Mouse (Mus musculus): ENCODE results near the gene Sh3gl2. TPM values are rescaled to one million over a fixed set of nuclear protein-coding genes. Genes with fewer than 3 reads are reported as not detected.

The Sh3gl2 gene
- total and polyA plus RNA-seq, 3 experiments, result not detected

- DNase-seq (ENCODE audit: extremely low read depth), result no peak
- no peak overlapping the region for H3K9ac ChIP-seq (ENCODE audit: insufficient read depth, low read depth)
- TF ChIP-seq CHD2 (IDR thresholded peaks at IDR 0.05; ENCODE audit: low read length), result no peak
- TF ChIP-seq ZKSCAN1 (IDR thresholded peaks at IDR 0.05; ENCODE audit: borderline replicate concordance, low read depth, low read length), result no peak
- TF ChIP-seq NELFE (IDR thresholded peaks at IDR 0.05; ENCODE audit: low read depth, low read length), result no peak
- no peak for TF ChIP-seq MXI1 (IDR thresholded peaks at IDR 0.05; ENCODE audit: low read depth, low read length)
- no peak for TF ChIP-seq MAX (IDR thresholded peaks at IDR 0.05; ENCODE audit: low read length)
- no peak for TF ChIP-seq ZC3H11A (IDR thresholded peaks at IDR 0.05; ENCODE audit: low read depth, low read length)
- TF ChIP-seq PAX5 (IDR thresholded peaks at IDR 0.05; ENCODE audit: low read length), result no peak
- TF ChIP-seq ELF1 (IDR thresholded peaks at IDR 0.05; ENCODE audit: low read depth, low read length), result no peak
- no peak for TF ChIP-seq USF2 (conservative IDR thresholded peaks at IDR 0.05; ENCODE audit: low read depth, low read length)
- TF ChIP-seq MAZ (IDR thresholded peaks at IDR 0.05; ENCODE audit: low read depth, low read length), result no peak
- TF ChIP-seq CTCF (conservative IDR thresholded peaks at IDR 0.05 in 1 of 2, IDR thresholded peaks at IDR 0.05 in 1 of 2; ENCODE audit: low read depth in 2 of 2, low read length in 2 of 2), result no peak
- TF ChIP-seq MEF2A (IDR thresholded peaks at IDR 0.05; ENCODE audit: borderline replicate concordance, low read depth, low read length), result no peak
- no peak for TF ChIP-seq TCF12 (IDR thresholded peaks at IDR 0.05; ENCODE audit: low read depth, low read length)
- no peak for TF ChIP-seq NRF1 (IDR thresholded peaks at IDR 0.05; ENCODE audit: low read depth, low read length)
- TF ChIP-seq IRF4 (IDR thresholded peaks at IDR 0.05; ENCODE audit: low read depth, low read length), result no peak
- no peak for TF ChIP-seq BHLHE40 (IDR thresholded peaks at IDR 0.05; ENCODE audit: low read depth, low read length)
- no peak for TF ChIP-seq ZNF384 (IDR thresholded peaks at IDR 0.05; ENCODE audit: low read depth, low read length)
- TF ChIP-seq USF1 (IDR thresholded peaks at IDR 0.05; ENCODE audit: low read depth, low read length), result no peak
- TF ChIP-seq RAD21 (IDR thresholded peaks at IDR 0.05; ENCODE audit: low read depth, low read length), result no peak
- TF ChIP-seq MYC (IDR thresholded peaks at IDR 0.05; ENCODE audit: low read depth, low read length), result no peak
- H3K27me3 ChIP-seq (replicated peaks), result no peaks in the 10 kb centered on the region
- no peaks in the 10 kb centered on the region for H3K4me1 ChIP-seq (ENCODE audit: control insufficient read depth in 1 of 2, insufficient read depth in 2 of 2)
- dilution Hi-C loops (cut with MboI; ENCODE audit: extremely low pct_ligation_motif_present, extremely low pct_unique_long_range_greater_than_20kb, low sequenced_read_pairs) (no loop called here), in situ Hi-C loops (cut with MboI; ENCODE audit: low pct_ligation_motif_present, low pct_unique_long_range_greater_than_20kb, low sequenced_read_pairs) (no loop called here)
- no peak overlapping the region for H3K4me3 ChIP-seq (replicated peaks in 1 of 3; ENCODE audit: low read depth in 2 of 3, low read length in 2 of 3, poor library complexity in 1 of 3)
- H3K36me3 ChIP-seq (replicated peaks in 1 of 2; ENCODE audit: control insufficient read depth in 1 of 2, insufficient read depth in 1 of 2, low read length in 1 of 2), result no peaks in the 10 kb centered on the region
- no peaks in the 10 kb centered on the region for H3K79me2 ChIP-seq (replicated peaks; ENCODE audit: control insufficient read depth, extremely low read depth, insufficient read depth, poor library complexity, severe bottlenecking)
- no peak overlapping the region for H3K4me2 ChIP-seq (ENCODE audit: insufficient read depth, low read depth, poor library complexity, severe bottlenecking)
- no peak overlapping the region for H3K27ac ChIP-seq (ENCODE audit: insufficient read depth, low read depth)
- peaks cover 68% of the 10 kb centered on the region for H3K9me3 ChIP-seq (replicated peaks; ENCODE audit: low read length)
Observed at GRCm38 (mm10) chr4:85387676-85388075, 182.8 kb downstream of the Sh3gl2 start.

- Histone ChIP-seq H3K79me2 (replicated peaks; ENCODE audit: control insufficient read depth, extremely low read depth, insufficient read depth, poor library complexity, severe bottlenecking) (no peaks in the 10 kb centered on the region), H3K27me3 (replicated peaks) (no peaks in the 10 kb centered on the region), H3K27ac (ENCODE audit: insufficient read depth, low read depth) (no peak overlapping the region), H3K9me3 (replicated peaks; ENCODE audit: low read length) (peaks cover 72% of the 10 kb centered on the region), H3K4me1 (ENCODE audit: control insufficient read depth in 1 of 2, insufficient read depth in 2 of 2) (no peaks in the 10 kb centered on the region), H3K9ac (ENCODE audit: insufficient read depth, low read depth) (no peak overlapping the region), H3K4me3 (replicated peaks in 1 of 3; ENCODE audit: low read depth in 2 of 3, low read length in 2 of 3, poor library complexity in 1 of 3) (no peak overlapping the region), H3K36me3 (replicated peaks in 1 of 2; ENCODE audit: control insufficient read depth in 1 of 2, insufficient read depth in 1 of 2, low read length in 1 of 2) (no peaks in the 10 kb centered on the region), H3K4me2 (ENCODE audit: insufficient read depth, low read depth, poor library complexity, severe bottlenecking) (no peak overlapping the region)
- in situ Hi-C loops (cut with MboI; ENCODE audit: low pct_ligation_motif_present, low pct_unique_long_range_greater_than_20kb, low sequenced_read_pairs), result no loop called here
- dilution Hi-C loops (cut with MboI; ENCODE audit: extremely low pct_ligation_motif_present, extremely low pct_unique_long_range_greater_than_20kb, low sequenced_read_pairs), result no loop called here
- no peak for DNase-seq (ENCODE audit: extremely low read depth)
- TF ChIP-seq ETS1 (conservative IDR thresholded peaks at IDR 0.05; ENCODE audit: low read depth, low read length) (no peak), KAT2A (IDR thresholded peaks at IDR 0.05; ENCODE audit: insufficient replicate concordance, low read length) (no peak), NRF1 (IDR thresholded peaks at IDR 0.05; ENCODE audit: low read depth, low read length) (no peak), CHD2 (IDR thresholded peaks at IDR 0.05; ENCODE audit: low read length) (no peak), UBTF (IDR thresholded peaks at IDR 0.05; ENCODE audit: low read depth, low read length) (no peak), NELFE (IDR thresholded peaks at IDR 0.05; ENCODE audit: low read depth, low read length) (no peak)
Observed at GRCm38 (mm10) chr4:85391795-85392194, 186.9 kb downstream of the Sh3gl2 start.
